Mouse (Mus musculus): Measurements from ENCODE around the gene Helz. TPM values are rescaled to one million over a fixed set of nuclear protein-coding genes. Genes with fewer than 3 reads are reported as not detected.

Helz gene
- polyA plus RNA-seq, 2 experiments = 15.9 to 21.6 TPM

DNA sequence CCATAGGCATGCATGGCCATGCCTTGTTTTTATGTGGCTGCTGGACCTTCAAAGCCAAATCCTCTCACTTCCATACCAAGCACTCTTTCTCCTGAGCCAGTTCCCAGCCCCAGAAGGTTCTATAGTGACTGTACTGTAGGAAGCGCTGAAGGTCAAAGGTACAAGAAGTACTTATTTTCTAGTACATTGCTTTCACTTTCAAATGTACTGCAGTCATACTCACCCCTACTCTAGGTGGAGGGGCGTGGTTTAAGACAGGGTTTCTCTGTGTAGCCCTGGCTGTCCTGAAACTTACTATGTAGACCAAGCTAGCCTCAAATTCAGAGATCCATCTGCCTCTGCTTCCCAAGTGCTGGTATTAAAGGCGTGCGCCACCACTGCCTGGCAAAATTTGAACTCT is 8.7 kb upstream of the Helz start:
- Histone ChIP-seq H3K27ac (replicated peaks; ENCODE audit: low read depth, low read length) (no peak overlapping the region), H3K4me2 (replicated peaks; ENCODE audit: low read depth, low read length, severe bottlenecking) (no peak overlapping the region), H3K4me1 (ENCODE audit: control insufficient read depth, insufficient read depth, low read length) (no peaks in the 10 kb centered on the region), H3K4me3 (replicated peaks; ENCODE audit: low read length) (no peak overlapping the region), H3K27me3 (ENCODE audit: control insufficient read depth, insufficient read depth, low read length) (no peaks in the 10 kb centered on the region), H3K9ac (ENCODE audit: low read depth, low read length, severe bottlenecking) (no peak overlapping the region), H3K36me3 (ENCODE audit: control insufficient read depth, insufficient read depth, low read length) (no peaks in the 10 kb centered on the region), H3K9me3 (ENCODE audit: control insufficient read depth, low read length) (no peaks in the 10 kb centered on the region)
- TF ChIP-seq POLR2A (IDR thresholded peaks at IDR 0.05; ENCODE audit: borderline replicate concordance, extremely low read depth, insufficient read depth, insufficient read length) = no peak
- DNase-seq (ENCODE audit: low spot score) (no peak), ATAC-seq (ENCODE audit: low FRiP score, low read depth) (no peak)
- 86% methylated on average over 4 of the region's 4 CpGs for WGBS

- Histone ChIP-seq H3K9ac (ENCODE audit: low read depth, low read length, severe bottlenecking) (no peak overlapping the region), H3K36me3 (ENCODE audit: control insufficient read depth, insufficient read depth, low read length) (no peaks in the 10 kb centered on the region), H3K27ac (replicated peaks; ENCODE audit: low read depth, low read length) (no peak overlapping the region), H3K4me1 (ENCODE audit: control insufficient read depth, insufficient read depth, low read length) (no peaks in the 10 kb centered on the region), H3K9me3 (ENCODE audit: control insufficient read depth, low read length) (no peaks in the 10 kb centered on the region), H3K27me3 (ENCODE audit: control insufficient read depth, insufficient read depth, low read length) (no peaks in the 10 kb centered on the region), H3K4me2 (replicated peaks; ENCODE audit: low read depth, low read length, severe bottlenecking) (no peak overlapping the region), H3K4me3 (replicated peaks; ENCODE audit: low read length) (no peak overlapping the region)
- DNase-seq (ENCODE audit: low spot score) (no peak), ATAC-seq (ENCODE audit: low FRiP score, low read depth) (no peak)
- WGBS = 48% methylated on average over 1 of the region's 1 CpGs
- no peak for TF ChIP-seq POLR2A (IDR thresholded peaks at IDR 0.05; ENCODE audit: borderline replicate concordance, extremely low read depth, insufficient read depth, insufficient read length)
Observed at GRCm38 (mm10) chr11:107540339-107540738, 7.4 kb upstream of the Helz start.

DNA sequence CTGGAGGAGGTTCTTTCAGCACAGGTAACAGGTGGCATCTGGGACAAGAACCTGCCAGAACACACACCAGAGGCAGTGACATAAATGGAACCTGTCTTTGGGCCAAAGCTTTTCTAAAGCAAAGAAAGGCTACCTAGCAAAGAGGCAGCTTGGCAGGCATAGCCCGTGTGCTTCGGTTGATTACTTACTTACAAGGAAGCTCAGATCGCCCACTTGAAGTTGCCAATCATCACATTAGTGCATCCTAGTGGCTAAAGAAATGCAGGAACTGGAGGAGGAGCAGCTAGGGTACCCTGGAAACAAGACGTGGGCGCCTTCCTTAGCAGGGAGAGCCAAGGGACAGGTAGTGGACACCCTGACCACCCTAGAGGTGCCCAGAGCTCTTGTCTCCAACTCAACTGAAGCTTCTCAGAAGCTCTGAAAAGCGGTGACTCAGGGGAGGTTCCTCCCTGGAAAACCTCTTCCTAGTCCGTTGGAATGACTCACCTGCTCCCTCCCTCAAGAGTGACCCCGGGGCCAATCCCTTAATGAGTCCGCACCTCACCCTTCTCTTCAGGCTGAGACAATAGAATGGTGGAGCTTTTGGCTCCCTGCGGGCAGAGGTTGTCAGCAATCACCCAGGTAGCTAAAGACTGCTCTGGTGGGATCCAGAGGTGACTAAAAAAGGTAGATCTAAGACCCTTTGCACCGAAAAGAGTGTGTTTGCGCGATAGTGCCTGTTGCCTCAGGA is 1.8 kb upstream of the Helz start:
- Histone ChIP-seq H3K4me2 (replicated peaks; ENCODE audit: low read depth, low read length, severe bottlenecking) (peak overlapping the region; percentile 99), H3K27me3 (ENCODE audit: control insufficient read depth, insufficient read depth, low read length) (no peaks in the 10 kb centered on the region), H3K36me3 (ENCODE audit: control insufficient read depth, insufficient read depth, low read length) (peaks cover 3% of the 10 kb centered on the region; the same call in 1 of the 2 replicates), H3K4me3 (replicated peaks; ENCODE audit: low read length) (peak overlapping the region; percentile 69; the same call in 1 of the 2 replicates), H3K4me1 (ENCODE audit: control insufficient read depth, insufficient read depth, low read length) (peaks cover 2% of the 10 kb centered on the region; the same call in 1 of the 2 replicates), H3K9me3 (ENCODE audit: control insufficient read depth, low read length) (no peaks in the 10 kb centered on the region), H3K9ac (ENCODE audit: low read depth, low read length, severe bottlenecking) (no peak overlapping the region), H3K27ac (replicated peaks; ENCODE audit: low read depth, low read length) (no peak overlapping the region)
- TF ChIP-seq POLR2A (IDR thresholded peaks at IDR 0.05; ENCODE audit: borderline replicate concordance, extremely low read depth, insufficient read depth, insufficient read length) = no peak
- 31% methylated on average over 13 of the region's 13 CpGs for WGBS
- DNase-seq (ENCODE audit: low spot score) = no peak
- ATAC-seq (ENCODE audit: low FRiP score, low read depth) = no peak

DNA sequence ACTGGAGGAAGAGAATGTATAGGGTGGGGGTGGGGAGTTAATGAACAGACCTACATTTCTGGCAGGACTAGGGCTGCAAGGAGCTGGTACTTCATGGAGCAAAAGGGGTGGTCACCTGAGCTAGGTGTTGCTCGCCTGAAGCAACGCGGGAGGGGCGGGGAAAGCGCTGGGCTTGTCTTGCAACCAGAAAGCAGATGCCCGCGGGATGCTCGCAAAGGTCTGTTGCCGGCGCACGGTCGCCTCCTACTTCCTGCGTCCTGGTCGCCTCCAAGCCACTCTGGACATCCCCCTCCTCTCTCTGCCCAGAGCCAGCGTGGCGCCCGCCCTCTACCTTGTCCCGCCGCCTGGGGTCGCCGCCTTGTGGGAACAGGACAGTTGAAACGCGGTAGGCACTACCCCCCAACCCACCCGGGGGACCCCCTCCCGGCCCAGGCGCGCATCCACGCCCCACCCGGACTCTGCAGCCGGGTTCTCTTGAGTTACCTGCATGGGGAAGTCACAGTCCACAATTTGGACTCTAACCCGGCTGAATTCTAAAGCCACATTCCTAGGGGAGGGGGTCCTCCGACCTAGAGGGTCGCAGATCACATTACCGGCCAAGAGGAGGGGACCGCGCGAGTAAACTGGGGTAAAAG is 946 bp upstream of the Helz start:
- TF ChIP-seq POLR2A (IDR thresholded peaks at IDR 0.05; ENCODE audit: borderline replicate concordance, extremely low read depth, insufficient read depth, insufficient read length) = no peak
- ATAC-seq (ENCODE audit: low FRiP score, low read depth) (peak; percentile 24; the same call in 1 of the 2 replicates), DNase-seq (ENCODE audit: low spot score) (no peak)
- Histone ChIP-seq H3K4me3 (replicated peaks; ENCODE audit: low read length) (peak overlapping the region; percentile 69), H3K27ac (replicated peaks; ENCODE audit: low read depth, low read length) (peak overlapping the region; percentile 65), H3K36me3 (ENCODE audit: control insufficient read depth, insufficient read depth, low read length) (peaks cover 4% of the 10 kb centered on the region; the same call in 1 of the 2 replicates), H3K9ac (ENCODE audit: low read depth, low read length, severe bottlenecking) (peak overlapping the region; percentile 87), H3K4me2 (replicated peaks; ENCODE audit: low read depth, low read length, severe bottlenecking) (peak overlapping the region; percentile 99), H3K9me3 (ENCODE audit: control insufficient read depth, low read length) (no peaks in the 10 kb centered on the region), H3K4me1 (ENCODE audit: control insufficient read depth, insufficient read depth, low read length) (peaks cover 2% of the 10 kb centered on the region; the same call in 1 of the 2 replicates), H3K27me3 (ENCODE audit: control insufficient read depth, insufficient read depth, low read length) (no peaks in the 10 kb centered on the region)
- WGBS = under 1% methylated on average over 30 of the region's 37 CpGs

DNA sequence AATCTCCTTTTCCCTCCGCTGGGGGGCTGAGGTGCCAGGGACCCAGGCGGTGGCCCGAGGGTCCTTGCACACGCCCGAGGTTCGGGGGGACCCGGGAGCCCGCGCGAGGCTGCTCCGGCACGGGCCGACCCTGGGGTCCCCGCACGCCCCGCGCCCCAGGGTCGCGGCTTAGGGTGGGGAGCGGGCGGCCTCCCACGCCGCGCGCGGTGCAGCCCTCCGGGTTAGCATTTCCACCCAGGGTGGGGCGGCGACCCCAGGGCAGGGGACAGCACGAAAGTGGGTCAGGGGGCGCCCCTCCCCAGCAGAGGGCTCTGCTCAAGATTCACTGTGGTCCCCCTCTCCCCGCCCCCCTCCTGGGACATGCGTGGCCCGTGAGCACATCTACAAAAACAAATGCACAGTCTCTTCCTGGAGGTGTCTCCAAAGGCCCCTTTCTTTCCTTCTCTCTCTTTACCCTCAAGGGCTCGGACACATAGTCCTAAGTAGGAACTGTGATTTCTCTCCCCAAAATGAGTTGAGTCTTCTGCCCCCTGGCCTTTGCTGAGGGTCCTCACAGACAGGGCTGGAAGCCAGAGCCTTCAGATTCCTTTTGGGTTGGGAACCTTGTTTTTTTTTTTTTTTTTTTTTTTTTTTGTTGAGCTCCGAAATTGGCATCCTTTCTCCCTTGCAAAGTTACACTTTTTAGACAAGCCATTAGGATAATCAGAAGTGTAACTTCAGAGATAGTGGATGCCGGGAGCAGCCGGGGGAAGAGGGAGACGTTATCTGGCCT is 660 bp downstream of the Helz start:
- peak overlapping the region; percentile 87 for H3K9ac ChIP-seq (ENCODE audit: low read depth, low read length, severe bottlenecking)
- H3K4me2 ChIP-seq (replicated peaks; ENCODE audit: low read depth, low read length, severe bottlenecking) = peak overlapping the region; percentile 99
- H3K4me3 ChIP-seq (replicated peaks; ENCODE audit: low read length) = peak overlapping the region; percentile 69
- H3K9me3 ChIP-seq (ENCODE audit: control insufficient read depth, low read length) = no peaks in the 10 kb centered on the region
- H3K27ac ChIP-seq (replicated peaks; ENCODE audit: low read depth, low read length) = 0 out of 2 replicates have a peak overlapping the region, but pooled peaks have one; percentile 34
- WGBS = 10% methylated on average over 29 of the region's 39 CpGs
- H3K27me3 ChIP-seq (ENCODE audit: control insufficient read depth, insufficient read depth, low read length) = no peaks in the 10 kb centered on the region
- no peak for TF ChIP-seq POLR2A (IDR thresholded peaks at IDR 0.05; ENCODE audit: borderline replicate concordance, extremely low read depth, insufficient read depth, insufficient read length)
- DNase-seq (ENCODE audit: low spot score) (no peak), ATAC-seq (ENCODE audit: low FRiP score, low read depth) (peak; percentile 17; the same call in 1 of the 2 replicates)
- H3K4me1 ChIP-seq (ENCODE audit: control insufficient read depth, insufficient read depth, low read length) = peaks cover 2% of the 10 kb centered on the region; the same call in 1 of the 2 replicates
- peaks cover 18% of the 10 kb centered on the region for H3K36me3 ChIP-seq (ENCODE audit: control insufficient read depth, insufficient read depth, low read length)
